Mouse (Mus musculus) ES-E14 (cell line): ENCODE results near the gene Slc12a1.
"Not testable (repeated sequence)": the region's sequence is repeated elsewhere in the genome, so short reads cannot be mapped to it uniquely, and the experiment has no call there.

Experiments
- CHD2 ChIP-seq: IDR thresholded peaks from 2 replicates; pipeline ENCODE4 v1.6.1; 2014; ENCODE audit warnings: mild to moderate bottlenecking, low read depth, low read length, inconsistent platforms
- MAFK ChIP-seq: IDR thresholded peaks from 2 replicates; pipeline ENCODE4 v1.6.1; 2014; ENCODE audit warnings: mild to moderate bottlenecking, low read depth, low read length, inconsistent platforms; ENCODE audit not compliant: insufficient read depth

DNA sequence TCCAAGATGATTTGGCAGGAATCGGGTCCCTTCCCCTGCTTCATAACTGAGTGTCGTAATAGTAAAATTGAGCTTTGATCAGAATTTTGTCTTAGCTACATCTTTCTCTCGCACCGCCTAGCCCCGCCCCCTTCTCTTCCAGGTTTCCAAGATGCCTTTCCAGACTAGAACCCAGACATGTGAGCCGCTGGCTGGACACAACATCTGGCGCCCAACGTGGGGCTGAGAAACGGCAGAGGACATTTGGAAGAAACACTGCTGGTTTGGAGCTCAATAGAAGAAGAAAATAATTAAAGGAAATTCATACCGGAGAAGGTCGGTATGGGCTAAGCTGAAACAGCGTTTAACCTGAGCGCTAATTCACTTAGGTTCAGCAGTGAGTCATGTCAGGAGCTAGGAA, 47.8 kb upstream of the Slc12a1 start:
- not testable (repeated sequence) for TF ChIP-seq CHD2, MAFK
